Mouse (Mus musculus) erythroid progenitor cell, adult 5-6 weeks (primary cell): ENCODE data around the gene Olfr957. TPM values are rescaled to one million over a fixed set of nuclear protein-coding genes. Genes with fewer than 3 reads are reported as not detected.

Source experiments
- ATAC-seq: replicated peaks from 2 replicates; pipeline ENCODE4 v1.8.0; 2016; ENCODE audit warnings: moderate number of reproducible peaks, mild to moderate bottlenecking, moderate TSS enrichment, inconsistent platforms; ENCODE audit not compliant: poor library complexity, low FRiP score, severe bottlenecking
- total RNA-seq, 2 experiments: library from RNA; stranded (forward) in 1 of 2; stranded (reverse) in 1 of 2; fragments of 150-400 nt in 1 of 2; fragments of 186-747, 209-891 nt in 1 of 2; gene quantifications; 2 replicates each; pipeline versions ENCODE4 v1.2.3 to v1.2.4; 2015 to 2017; ENCODE audit warnings: low replicate concordance in 2 of 2

Gene Olfr957
- total RNA-seq (2015; ENCODE audit: low replicate concordance), result not detected in 2 replicates
- total RNA-seq (2017; ENCODE audit: low replicate concordance), result not detected in 2 replicates

- no peak for ATAC-seq
Measured at GRCm38 (mm10) chr9:39515531-39515930, at the start of gene Olfr957. TSS of gene Olfr957 (minus strand) at chr9:39515809.

GRCm38 (mm10) chr9:39558349-39558647 is 42.7 kb upstream of the Olfr957 start:
- no peak for ATAC-seq

DNA sequence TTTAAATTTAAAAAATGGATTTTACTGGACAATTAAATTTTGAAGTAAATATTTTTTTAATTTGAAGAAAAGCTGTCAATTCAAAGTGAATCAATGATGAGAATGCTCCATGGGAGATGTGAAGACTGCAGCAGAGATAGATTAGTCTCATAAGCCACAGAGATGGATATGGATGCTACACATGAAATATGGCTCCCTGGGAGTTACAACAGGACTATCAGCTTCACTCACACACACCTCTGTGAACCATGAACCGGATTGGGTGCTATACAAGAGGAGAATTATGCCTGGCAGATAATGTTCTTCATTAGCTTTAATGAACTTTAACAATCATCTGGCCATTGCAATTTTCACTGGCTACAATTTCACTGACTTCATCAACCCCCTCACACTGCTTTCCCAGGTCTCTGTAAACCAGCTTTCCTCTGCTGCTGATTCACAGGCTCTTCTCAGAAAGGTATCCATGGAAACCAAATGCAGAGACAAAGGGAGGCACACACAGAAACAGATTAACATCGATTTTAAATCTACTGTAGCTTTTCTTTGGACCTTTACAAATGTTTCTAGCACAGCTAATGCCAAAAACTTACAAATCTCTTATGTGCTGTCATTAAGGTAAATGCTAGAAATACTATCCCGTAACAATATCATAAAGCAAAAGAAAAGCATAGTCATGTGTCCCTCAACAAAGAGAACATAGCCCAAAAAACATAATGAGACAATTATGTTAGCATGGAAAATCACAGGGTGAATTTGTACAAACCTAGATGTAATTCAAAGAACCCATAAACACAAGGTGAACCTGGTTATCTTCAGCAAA is 42.1 kb upstream of the Olfr957 start:
- ATAC-seq, result no peak

DNA sequence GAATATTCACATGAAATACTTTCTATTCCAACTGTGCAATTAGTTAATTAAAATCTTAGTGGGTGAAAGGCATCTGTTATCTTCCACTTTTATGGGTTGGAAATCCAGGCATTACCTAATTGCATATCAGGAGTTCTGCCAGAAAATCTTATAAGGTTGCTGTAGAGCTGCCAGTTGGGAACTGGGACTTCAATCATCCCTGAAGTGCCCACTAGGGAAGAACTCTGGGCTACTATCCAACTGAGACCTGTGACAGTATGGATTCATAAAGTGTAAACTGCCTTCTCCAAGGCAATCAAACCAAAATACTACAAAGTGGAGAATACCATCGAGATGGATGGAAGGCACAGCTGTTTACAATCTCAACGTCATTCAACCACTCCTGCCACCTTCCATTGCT is 38.3 kb upstream of the Olfr957 start, which contains the start of gene Olfr958:
Olfr958 (minus strand) TSS at position 109 of the 400 bp plus-strand sequence.
- ATAC-seq, result no peak

GRCm38 (mm10) chr9:39550806-39551205 is 35.2 kb upstream of the Olfr957 start:
- no peak for ATAC-seq

DNA sequence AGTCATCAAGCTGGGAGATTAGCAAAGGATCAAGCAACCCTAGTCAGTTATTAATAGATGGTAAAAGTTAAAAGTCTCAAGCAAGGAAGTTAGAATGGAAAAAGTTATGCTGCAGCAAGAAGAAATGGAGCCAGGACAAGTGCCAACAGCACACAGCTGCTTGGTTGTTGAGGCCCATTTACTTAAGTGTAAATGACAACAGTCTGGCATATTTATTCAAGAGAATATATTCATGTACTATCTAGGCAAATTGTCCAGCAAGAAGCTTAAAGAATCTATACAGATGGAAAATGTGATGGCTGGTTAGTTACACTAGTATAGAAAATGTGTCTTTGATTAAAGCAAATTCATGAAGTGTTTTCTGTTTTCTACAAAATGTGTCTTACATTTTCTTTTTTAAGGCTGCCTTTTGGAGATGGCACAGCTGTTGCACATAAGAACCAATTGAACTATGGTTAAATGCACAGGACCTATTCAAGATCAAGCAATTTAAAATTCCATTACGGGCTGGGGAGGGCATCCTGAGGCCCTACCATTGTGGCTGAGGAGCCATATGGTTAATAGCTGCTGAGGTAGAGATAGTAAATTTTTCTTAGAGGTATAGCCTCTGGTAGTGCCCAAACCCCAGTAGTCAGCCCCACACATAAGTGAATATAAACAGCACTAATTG is 8.1 kb upstream of the Olfr957 start:
- no peak for ATAC-seq

DNA sequence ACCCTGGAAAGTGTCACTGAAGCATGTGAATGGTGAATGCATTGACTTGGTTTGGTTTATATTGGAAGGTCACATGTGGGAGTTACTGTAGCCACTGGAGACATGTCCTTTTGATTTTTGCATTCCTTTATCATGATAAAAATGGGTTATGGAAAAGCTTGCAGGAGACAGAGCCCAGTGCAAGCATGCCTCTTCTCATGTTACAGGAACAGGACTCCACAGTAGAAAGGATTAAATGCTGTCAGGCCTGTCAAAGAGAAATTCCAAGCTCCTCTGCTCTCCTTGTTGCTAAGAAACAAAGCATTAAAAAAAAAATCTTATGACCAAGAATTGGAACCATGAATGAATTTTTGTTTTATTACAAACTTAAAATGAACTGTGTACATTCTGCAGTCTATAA is 3.0 kb upstream of the Olfr957 start:
- no peak for ATAC-seq

GRCm38 (mm10) chr9:39509412-39509811 is 6.2 kb downstream of the Olfr957 start:
- ATAC-seq, result no peak

DNA sequence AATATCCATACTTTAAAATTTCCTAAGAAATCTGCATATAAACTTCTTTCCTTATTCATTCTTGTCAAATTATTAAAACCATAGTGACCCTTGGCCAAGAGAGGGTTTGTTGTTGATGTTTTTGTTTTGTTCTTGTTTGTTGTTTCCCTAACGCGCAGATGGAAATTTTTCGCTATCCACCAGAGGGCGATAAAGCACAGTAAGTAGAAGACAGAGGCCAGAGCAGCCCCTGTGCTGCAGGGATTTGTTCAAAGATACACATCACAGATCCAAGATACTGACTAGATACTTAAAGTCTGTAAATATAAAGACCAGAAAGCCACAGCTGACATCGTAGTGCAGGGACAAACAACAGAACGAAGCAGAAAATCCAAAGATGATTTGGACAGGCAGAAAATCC is 6.6 kb downstream of the Olfr957 start:
- ATAC-seq, result no peak

DNA sequence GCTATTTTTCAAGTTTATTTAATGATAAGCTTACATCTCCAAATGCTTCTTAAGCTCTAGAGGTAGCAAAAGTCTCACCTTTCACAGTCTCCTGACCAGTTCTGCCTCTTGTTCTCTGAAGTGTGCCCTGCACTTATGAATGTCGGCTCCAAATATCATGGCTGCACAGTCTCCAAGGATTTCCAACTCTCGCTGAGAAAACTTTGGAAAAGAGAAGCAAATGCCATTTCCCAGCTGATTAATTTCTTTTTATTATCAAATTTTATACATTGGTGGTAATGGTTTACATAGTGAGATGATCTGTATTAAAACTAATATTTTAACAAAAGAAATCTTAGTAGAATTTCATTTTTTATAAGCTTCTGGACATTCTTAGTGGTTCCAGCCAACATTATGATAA is 21.7 kb downstream of the Olfr957 start, which contains the start of gene Olfr44:
Olfr44 (minus strand) TSS at position 101 of the 400 bp plus-strand sequence.
- ATAC-seq, result no peak

GRCm38 (mm10) chr9:39471844-39472243 is 43.8 kb downstream of the Olfr957 start, which contains the start of gene Olfr955:
TSS of gene Olfr955 (minus strand) at chr9:39471944.
- ATAC-seq, result no peak

Other genes starting within 250 kb of the Olfr957 start
- not detected in 2 replicates for gene Olfr945, start 239.0 kb downstream of the Olfr957 start, total RNA-seq (2015; ENCODE audit: low replicate concordance)
- gene Olfr945, start 239.0 kb downstream of the Olfr957 start, total RNA-seq (2017; ENCODE audit: low replicate concordance), result not detected in 2 replicates
- not detected in 2 replicates for gene Olfr948, start 189.8 kb downstream of the Olfr957 start, total RNA-seq (2015; ENCODE audit: low replicate concordance)
- gene Olfr948, start 189.8 kb downstream of the Olfr957 start, total RNA-seq (2017; ENCODE audit: low replicate concordance), result not detected in 2 replicates
- gene Olfr951, start 128.4 kb downstream of the Olfr957 start, total RNA-seq (2015; ENCODE audit: low replicate concordance), result not detected in 2 replicates
- gene Olfr951, start 128.4 kb downstream of the Olfr957 start, total RNA-seq (2017; ENCODE audit: low replicate concordance), result not detected in 2 replicates
- not detected in 2 replicates for gene Olfr952, start 88.7 kb downstream of the Olfr957 start, total RNA-seq (2015; ENCODE audit: low replicate concordance)
- not detected in 2 replicates for gene Olfr952, start 88.7 kb downstream of the Olfr957 start, total RNA-seq (2017; ENCODE audit: low replicate concordance)
- gene Olfr954, start 59.1 kb downstream of the Olfr957 start, total RNA-seq (2015; ENCODE audit: low replicate concordance), result not detected in 2 replicates
- gene Olfr954, start 59.1 kb downstream of the Olfr957 start, total RNA-seq (2017; ENCODE audit: low replicate concordance), result not detected in 2 replicates
- not detected in 2 replicates for gene Olfr955, start 43.9 kb downstream of the Olfr957 start, total RNA-seq (2015; ENCODE audit: low replicate concordance)
- not detected in 2 replicates for gene Olfr955, start 43.9 kb downstream of the Olfr957 start, total RNA-seq (2017; ENCODE audit: low replicate concordance)
- not detected in 2 replicates for gene Olfr44, start 21.8 kb downstream of the Olfr957 start, total RNA-seq (2015; ENCODE audit: low replicate concordance)
- gene Olfr44, start 21.8 kb downstream of the Olfr957 start, total RNA-seq (2017; ENCODE audit: low replicate concordance), result not detected in 2 replicates
- gene Olfr958, start 38.2 kb upstream of the Olfr957 start, total RNA-seq (2015; ENCODE audit: low replicate concordance), result not detected in 2 replicates
- not detected in 2 replicates for gene Olfr958, start 38.2 kb upstream of the Olfr957 start, total RNA-seq (2017; ENCODE audit: low replicate concordance)
- not detected in 2 replicates for gene Olfr959, start 59.8 kb upstream of the Olfr957 start, total RNA-seq (2015; ENCODE audit: low replicate concordance)
- not detected in 2 replicates for gene Olfr959, start 59.8 kb upstream of the Olfr957 start, total RNA-seq (2017; ENCODE audit: low replicate concordance)
- gene AW551984, start 88.6 kb upstream of the Olfr957 start, total RNA-seq (2015; ENCODE audit: low replicate concordance), result not detected in 2 replicates
- gene AW551984, start 88.6 kb upstream of the Olfr957 start, total RNA-seq (2017; ENCODE audit: low replicate concordance), result not detected in 2 replicates
- gene Olfr148, start 94.8 kb upstream of the Olfr957 start, total RNA-seq (2015; ENCODE audit: low replicate concordance), result not detected in 2 replicates
- not detected in 2 replicates for gene Olfr148, start 94.8 kb upstream of the Olfr957 start, total RNA-seq (2017; ENCODE audit: low replicate concordance)
- gene Olfr960, start 105.6 kb upstream of the Olfr957 start, total RNA-seq (2015; ENCODE audit: low replicate concordance), result not detected in 2 replicates
- not detected in 2 replicates for gene Olfr960, start 105.6 kb upstream of the Olfr957 start, total RNA-seq (2017; ENCODE audit: low replicate concordance)
- gene Olfr961, start 129.3 kb upstream of the Olfr957 start, total RNA-seq (2015; ENCODE audit: low replicate concordance), result not detected in 2 replicates
- gene Olfr961, start 129.3 kb upstream of the Olfr957 start, total RNA-seq (2017; ENCODE audit: low replicate concordance), result not detected in 2 replicates
- not detected in 2 replicates for gene Olfr963, start 151.4 kb upstream of the Olfr957 start, total RNA-seq (2015; ENCODE audit: low replicate concordance)
- gene Olfr963, start 151.4 kb upstream of the Olfr957 start, total RNA-seq (2017; ENCODE audit: low replicate concordance), result not detected in 2 replicates
- not detected in 2 replicates for gene Olfr149, start 191.3 kb upstream of the Olfr957 start, total RNA-seq (2015; ENCODE audit: low replicate concordance)
- gene Olfr149, start 191.3 kb upstream of the Olfr957 start, total RNA-seq (2017; ENCODE audit: low replicate concordance), result not detected in 2 replicates
- gene Olfr965, start 195.5 kb upstream of the Olfr957 start, total RNA-seq (2015; ENCODE audit: low replicate concordance), result not detected in 2 replicates
- not detected in 2 replicates for gene Olfr965, start 195.5 kb upstream of the Olfr957 start, total RNA-seq (2017; ENCODE audit: low replicate concordance)
- gene Olfr150, start 215.2 kb upstream of the Olfr957 start, total RNA-seq (2015; ENCODE audit: low replicate concordance), result not detected in 2 replicates
- not detected in 2 replicates for gene Olfr150, start 215.2 kb upstream of the Olfr957 start, total RNA-seq (2017; ENCODE audit: low replicate concordance)
- not detected in 2 replicates for gene Olfr967, start 230.4 kb upstream of the Olfr957 start, total RNA-seq (2015; ENCODE audit: low replicate concordance)
- not detected in 2 replicates for gene Olfr967, start 230.4 kb upstream of the Olfr957 start, total RNA-seq (2017; ENCODE audit: low replicate concordance)